Mouse (Mus musculus): Measurements from ENCODE around the gene Glrx5.

Glrx5 gene

DNA sequence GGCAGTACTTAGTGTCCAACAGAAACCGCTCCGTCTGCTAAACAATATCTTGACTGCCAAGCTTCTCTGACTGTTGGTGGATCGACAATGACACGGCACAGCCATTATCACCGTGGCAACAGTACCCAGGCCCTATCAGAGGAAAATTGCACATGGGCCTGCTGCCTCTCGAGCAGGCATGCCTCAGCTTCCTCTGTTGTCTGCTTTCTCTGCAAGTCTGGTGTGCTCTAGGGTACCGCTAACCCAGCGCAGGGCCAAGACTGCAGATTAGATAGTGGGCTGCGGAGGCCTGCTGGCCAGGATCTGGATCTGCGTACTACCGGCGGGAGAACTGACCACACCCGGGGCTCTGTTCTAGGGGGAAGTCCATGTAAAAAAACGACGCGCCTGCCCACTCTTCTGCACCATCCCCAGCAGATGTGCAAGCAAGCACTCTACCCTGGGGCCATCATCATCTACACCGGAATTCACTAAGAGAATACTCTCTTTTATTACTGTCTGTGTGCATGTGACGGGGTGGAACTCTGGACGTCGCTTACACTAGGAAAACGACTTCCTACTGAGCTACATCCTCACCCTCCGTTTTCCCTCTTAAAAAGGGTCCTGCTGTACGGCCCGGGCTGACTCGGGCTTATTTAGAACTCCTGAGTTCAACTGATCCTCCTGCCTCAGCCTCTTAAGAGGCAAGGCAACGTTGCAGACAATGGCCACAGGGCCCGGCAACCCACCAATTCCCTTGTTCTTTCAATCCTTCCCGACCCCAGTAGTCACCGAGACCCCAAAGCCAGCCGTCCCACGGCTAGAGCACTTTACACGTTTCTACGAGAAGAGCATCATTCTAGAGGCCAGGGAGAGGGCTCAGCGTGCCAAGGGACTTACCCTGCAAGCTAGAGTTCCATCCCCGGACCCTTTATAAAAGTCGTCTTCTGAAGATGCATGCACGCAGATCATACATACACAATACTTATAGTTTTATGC is 1.1 kb upstream of the Glrx5 start:
- DNase-seq = peak; percentile 11

DNA sequence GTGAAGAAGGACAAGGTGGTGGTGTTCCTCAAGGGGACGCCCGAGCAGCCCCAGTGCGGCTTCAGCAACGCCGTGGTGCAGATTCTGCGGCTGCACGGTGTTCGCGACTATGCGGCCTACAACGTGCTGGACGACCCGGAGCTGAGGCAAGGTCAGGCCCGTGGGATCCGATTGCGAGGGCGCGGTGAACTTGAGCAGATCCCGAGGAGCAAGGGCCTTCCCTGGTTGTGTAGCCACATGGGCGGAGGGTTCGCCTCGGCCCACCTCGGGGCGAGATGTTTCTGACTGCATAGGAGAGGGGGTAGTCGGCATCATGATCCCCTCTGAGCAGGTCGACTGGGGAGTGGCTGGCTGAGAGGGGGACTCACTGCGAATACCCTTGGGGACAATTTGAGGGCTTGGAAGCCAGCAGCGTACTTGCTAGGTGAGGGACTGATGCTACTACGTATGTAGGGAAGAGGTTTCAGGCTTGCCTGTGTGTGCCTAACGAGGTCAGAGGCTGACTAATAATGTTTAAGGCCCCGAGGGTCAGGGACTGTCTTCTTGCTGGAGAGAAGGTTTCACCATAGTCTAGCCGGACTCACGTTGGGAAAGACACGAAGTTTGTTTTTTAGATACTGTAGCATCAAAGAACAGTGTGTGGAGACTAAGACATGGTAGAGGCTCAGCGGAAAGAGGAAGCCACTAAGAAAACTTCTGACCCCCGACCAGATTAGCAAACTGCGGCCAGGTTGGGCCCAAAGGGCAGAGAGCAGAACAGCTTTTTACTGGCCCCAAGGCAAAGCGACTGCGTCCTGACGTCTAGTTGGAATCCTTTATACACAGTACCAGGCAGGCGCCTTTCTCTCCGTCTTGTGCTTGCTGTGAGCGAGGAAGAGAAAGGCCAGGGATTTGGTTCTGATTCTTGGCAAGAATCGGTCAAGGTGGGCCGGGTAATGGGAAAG is 616 bp downstream of the Glrx5 start:
- no peak for DNase-seq

DNA sequence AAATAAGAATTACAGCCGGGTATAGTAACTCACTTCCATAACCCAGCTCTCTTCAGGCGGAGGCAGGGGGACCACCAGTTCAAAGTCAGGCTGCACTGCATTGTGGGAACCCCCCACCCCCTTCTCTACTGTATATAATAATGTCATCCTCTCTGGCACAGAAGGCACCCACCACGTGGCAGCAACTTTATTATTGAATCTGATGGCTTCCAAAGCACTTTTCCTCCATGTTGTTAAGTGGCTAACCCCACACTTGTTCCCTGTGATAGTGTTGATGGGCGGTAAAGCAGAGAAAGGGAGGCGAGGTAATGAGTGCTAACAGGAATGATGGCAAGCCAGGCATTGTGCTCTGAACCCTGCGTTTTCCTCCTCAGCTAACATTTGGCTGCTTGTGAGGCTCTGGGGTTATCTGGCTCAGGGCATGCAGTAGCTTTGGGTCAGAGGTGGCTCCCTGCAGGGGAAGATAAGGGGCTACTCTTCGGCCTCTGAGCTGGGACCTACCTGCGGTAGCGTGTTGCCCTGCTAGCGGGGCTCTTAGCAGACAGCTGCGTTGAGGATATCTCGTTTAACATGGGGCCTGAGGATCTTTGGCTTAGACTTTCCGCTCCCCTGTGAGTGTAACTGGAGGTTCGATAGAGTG is 1.8 kb downstream of the Glrx5 start:
- no peak for DNase-seq

DNA sequence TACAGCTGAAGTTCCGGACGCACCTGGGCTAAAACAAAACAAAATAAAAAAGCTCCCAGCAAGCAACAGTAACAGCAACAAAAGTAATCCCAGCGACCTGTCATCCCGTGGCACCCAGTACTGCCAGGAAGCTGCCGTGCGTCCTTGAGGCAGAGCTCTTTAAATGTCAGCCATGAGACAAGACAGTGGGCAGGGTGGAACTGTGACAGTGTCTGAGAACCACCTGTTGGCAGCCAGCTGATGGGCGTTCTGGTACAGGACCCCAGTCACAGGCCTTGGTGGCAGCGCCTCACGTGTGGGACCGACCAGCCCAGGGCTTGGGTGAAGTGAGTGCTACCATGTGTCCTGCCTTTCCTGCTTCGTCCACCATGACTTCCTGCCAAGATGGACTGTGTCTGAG is 5.7 kb downstream of the Glrx5 start:
- DNase-seq = no peak

DNA sequence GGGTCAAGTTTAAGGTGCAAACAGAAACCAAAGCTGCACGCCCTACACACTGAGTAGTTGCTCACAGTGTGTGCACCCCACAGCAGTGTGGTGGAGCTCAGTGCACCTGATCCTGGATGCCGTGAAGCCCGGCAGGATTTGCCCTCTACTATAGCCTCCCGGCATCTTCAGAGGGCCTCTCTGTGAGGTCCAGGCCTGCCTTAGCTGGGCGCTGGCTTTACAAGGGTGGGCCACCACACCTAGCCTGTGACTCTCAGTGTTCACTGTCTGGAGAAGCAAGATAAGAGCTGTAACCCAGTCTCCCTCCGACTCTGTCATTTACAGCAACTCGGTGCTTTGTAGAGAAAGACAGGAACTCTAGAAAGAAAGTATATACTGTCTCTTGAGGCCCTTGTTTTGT is 6.4 kb downstream of the Glrx5 start:
- DNase-seq = no peak

DNA sequence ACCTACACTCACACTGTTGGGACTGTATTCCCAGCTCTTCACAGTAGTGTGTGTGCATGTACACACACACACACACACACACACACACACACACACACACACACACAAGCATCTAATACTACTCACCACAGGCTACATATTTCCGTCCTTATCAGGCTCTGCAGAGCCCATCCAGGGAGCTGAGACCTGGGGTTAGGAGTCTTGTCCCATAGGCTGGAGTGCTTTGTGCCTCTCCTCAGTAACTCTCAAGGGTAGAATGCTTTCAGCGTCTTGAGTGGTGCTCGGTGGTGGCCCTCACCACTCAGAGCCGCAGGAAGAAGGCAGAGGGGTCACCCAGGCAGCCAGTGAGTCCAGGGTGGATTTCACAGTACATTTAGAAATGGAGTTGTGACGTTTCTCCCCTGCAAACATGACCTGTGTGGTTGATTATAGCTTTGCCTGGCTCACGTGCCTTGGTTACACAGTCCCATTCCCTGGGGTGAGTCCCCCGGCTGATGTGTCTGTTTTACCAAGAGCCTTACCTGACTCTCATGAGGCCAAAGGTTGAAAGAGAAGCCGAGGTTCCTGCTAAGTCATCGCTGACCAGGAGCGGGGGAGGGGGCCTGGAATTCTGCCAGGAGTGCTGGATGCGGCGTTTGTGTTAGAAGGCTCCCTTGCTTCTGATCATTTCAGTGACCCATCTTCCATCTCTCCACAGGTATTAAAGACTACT is 7.2 kb downstream of the Glrx5 start:
- DNase-seq = no peak

DNA sequence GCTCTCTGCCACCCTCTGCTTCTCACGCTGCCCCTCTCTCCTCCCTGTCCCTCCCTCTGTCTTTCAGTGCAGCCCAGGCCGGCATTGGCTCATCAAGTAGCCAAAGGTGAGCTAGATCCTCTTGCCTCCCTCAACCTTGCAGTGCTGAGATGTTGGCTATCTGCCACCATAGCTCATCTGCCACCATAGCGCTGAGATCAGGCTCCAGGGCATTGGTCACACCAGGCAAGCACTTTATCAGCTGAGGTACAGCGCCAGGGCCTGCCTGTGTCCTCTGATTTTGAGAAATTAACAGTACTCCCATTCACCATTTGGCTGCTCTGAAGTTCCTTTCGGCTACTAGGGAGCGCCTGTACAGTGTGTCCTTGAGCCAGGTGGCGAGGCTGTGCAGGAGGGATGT is 8.5 kb downstream of the Glrx5 start:
- DNase-seq = no peak

DNA sequence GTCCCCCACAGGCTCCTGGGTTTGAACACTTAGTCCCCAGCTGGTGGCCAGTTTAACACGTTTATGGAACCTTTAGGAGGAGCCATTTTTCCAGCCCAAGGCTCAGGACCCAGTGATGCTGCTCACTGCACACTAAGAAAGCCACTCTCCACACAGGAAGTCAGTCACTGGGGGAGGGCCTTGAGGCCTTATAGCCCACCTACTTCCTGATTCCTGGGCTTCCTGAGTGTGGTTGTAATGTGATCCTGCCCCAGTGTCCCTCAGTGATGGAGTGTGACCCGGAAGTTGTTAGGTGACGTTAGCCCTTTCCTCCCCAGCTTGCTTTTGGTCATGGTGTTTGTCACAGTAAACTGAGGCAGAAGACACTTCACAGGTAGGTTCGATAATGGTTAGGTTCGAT is 10.6 kb downstream of the Glrx5 start:
- DNase-seq = no peak

DNA sequence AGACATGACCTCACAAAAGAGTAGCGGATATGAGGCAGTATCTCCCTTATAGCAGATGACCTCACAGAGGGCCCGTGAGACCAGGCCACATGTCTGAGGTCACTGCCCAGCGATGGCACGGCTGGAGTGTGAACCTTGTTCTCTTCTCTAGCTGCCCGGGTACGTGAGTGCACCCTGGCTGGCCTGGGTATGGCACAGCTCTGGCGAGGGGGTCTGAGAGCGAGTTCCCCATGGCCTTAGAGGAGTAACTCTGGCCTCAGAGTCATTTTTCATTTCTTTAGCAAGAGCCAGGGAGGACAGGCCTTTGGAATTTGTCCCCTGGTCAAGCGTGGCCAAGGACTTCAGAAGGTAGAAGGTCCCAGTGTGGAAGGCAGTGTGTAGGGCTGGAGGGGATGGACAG is 12.3 kb downstream of the Glrx5 start:
- no peak for DNase-seq

DNA sequence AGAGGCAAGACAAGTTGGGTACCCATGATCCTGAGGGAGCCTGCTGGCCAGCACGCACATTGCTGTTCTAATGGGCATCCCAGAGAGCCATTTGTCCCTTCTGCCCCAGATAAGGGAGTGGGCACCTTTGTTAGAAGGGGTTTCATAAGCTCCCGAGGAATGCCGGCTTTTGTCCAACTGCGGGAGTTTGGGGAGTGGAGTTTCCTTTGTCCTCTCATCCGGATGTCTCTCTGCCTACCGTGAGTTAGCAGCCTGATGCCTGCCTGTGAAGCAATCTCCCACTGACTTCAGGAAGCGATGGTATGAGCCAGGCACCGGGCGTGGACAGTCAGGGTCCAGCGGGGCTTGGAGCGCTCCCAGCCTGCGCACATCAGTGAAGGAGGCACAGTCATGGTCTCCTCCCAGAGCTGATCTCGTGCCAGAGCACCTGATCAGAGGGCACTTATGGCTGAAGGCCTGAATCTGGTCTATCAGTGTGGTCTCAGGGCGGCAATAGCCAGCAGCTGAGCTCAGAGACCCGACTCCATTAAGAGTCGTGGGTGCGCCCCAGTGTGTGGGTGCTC is 15.9 kb downstream of the Glrx5 start:
- no peak for DNase-seq

DNA sequence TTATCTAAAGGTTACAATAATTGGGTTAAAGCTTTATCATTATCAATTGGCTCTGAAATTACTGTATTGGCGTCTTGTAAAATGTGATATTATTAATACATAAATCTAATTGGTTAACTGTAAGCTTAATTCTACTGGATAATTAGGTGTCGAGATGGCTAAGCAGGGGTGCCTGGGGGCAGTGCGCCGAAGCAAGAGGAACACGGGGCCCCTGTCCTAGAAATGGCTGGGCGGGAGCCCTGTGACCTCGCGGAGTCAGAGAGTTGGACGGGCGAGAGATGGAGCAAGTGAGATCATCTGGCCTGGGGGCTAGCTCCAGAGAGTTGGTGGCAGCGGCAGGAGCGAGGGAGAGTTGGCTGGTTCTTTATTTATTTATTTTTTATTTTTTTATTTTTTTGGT is 17.3 kb downstream of the Glrx5 start:
- DNase-seq = no peak

DNA sequence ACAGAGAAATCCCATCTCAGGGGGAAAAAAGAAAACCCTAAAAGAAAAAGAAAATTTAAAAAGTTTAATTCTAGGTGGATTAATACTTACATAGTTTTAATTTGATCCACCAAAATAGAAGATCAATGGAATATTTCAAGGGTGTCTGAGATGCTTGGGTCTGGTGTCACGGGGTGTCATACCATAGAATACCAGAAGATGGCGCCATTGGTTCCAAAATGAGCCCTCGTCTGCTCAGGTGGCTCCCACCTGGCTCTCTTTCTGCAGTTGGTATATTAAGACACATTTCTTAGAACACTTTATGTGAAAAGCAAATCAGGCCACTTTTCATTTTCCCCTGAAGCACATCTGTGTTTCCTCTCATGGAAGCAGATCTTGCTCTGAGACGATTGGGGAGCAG is 18.4 kb downstream of the Glrx5 start:
- peak; percentile 57 for DNase-seq

DNA sequence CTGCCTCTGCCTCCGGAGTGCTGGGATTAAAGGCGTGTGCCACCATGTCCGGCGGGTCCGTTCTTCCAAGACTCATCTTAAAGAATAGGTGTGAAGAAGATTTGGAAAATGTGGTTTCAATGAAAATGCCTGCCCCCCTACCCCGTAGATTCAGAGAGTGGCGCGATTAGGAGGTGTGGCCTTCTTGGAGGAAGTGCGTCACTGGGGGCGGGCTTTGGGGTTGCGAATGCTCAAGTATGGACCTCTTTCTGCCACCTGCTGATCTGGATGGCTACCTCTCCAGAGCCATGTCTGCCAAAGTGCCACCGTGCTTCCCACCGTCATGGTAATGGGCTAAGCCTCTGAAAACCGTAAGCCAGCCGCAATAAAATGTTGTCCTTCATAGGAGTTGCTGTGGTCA is 21.6 kb downstream of the Glrx5 start:
- DNase-seq = no peak

DNA sequence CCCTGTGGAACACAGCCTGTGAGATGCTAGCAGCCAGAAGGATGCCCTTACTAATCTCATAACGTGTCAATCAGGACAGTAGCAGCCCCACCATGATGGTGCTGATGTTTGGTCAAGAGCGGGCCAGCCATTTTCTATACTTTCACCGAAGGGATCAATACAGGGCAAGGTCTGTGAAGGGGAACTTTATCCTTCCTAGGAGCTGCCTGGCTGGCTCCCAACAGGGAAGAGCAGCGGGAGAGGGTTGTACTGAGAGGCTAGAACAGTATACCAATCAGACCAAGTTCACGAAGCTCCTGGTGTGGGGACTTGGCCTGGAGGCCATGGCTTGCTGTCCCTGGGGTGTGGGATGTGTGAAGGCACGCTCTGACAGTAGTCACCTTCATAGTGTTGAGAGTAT is 22.8 kb downstream of the Glrx5 start:
- DNase-seq = no peak

DNA sequence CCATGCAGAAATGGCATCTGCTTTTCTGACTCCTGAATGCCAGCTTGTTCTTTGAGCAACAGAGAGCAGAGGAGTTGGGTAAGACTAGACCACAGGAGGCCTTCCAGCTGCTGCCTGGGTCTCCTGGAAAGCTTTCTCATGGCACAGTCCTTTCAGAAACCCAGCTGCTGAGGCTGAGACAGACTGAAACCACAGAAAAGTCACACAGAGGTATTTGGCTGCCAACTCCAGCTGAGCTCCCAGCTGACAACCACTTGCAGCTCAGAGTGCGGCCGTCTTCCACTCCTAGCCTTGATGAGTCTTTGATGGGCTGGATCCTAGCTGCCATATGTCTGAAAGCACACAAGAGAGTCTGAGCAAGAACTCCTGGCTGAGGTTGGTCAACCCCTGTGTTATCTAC is 27.5 kb downstream of the Glrx5 start:
- no peak for DNase-seq

DNA sequence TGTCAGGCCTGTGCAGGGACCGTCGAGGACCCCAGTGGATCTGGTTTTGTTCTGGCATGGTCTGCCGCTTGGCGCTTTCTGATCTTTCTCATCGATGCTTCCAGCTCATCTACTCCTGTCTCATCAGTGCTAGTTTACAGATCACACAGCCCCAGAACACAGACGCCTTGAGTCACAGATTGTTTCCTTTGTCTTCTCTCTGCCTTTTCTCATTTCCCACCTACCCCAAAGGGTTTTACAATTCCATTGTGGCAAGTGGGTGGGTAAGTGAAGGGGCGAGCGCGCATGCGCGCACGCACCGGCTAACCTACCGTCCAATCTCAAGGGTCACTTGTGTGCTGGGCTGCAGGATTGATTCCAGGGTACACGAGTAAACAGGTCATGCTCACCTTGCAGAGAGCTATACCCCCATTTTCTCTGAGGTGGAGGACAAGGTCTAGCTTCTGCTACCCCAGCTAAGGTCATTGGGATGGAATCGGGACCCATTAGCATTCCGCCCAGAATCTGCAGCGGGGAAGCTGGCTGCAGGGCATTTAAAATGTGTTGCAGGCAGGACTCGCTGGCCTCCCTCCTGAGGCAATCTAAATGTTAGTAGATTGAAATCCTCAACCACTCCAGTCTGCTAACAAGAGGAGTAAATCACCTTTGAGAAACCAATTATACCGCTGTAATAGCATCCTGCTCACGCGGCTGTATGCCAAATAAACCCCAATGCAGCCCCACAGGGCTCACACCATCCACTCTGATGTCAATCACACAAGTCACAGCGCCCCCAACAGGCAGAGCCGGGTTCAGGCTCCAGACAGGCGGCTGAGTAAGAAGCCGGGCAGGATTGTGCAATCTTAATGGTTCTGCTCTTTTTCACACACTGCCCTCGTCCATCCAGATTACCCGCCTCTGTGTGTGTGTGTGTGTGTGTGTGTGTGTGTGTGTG is 31.0 kb downstream of the Glrx5 start:
- DNase-seq = no peak

DNA sequence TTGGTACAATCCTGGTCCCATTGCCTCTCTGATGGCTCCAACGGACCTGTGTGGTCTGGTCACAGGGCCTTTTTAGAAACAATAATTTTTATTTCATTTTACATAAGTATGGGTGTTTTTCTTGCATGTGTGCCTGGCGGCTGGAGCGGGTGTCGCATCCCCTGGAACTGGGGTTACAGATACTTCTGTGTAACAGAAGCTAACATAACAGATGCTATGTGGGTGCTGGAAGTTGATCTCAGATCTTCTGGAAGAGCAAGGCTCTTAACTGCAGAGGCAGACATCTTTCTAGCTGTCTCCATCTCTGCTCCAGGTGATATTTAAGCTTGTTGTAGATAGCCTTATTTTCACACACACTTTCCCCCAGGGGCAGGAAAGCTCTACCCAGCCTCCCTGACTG is 31.7 kb downstream of the Glrx5 start:
- no peak for DNase-seq

DNA sequence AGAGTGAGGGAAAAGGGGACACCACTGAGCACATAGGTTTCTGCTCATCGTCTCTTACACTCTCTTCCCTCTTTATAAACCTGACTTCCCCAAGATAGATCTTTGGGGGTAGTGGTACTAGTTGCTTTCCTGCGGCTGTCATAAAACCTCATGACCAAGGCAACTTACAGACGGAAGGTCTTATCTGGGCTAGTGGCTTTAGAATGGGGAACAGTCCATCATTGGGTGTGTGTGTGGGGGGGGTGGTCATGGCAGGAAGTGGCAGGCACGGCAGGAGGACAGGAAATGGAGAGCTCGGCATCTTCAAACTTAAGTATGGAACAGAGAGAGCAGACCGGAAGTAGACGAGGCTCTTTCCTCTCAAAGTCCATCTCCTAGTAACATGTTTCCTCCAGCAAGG is 32.6 kb downstream of the Glrx5 start:
- DNase-seq = no peak

DNA sequence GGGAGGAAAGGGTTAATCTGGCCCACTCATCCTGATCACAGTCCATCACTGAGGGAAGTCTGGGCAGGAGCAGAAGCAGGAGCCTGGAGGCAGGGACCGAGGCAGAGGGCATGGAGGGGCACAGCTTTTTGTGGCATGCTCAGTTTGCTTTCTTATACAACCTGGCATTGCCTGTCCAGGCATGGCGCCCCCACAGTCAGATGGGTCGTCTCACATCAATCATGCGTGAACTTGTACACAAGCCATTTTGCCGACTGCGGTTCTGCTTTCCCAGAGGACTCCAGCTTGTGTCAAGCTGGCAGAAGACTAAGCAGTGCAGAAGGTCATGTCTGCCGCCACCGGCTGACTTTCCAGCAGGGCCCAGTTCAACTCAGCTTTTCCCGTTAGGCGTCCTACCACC is 34.0 kb downstream of the Glrx5 start:
- DNase-seq = no peak

DNA sequence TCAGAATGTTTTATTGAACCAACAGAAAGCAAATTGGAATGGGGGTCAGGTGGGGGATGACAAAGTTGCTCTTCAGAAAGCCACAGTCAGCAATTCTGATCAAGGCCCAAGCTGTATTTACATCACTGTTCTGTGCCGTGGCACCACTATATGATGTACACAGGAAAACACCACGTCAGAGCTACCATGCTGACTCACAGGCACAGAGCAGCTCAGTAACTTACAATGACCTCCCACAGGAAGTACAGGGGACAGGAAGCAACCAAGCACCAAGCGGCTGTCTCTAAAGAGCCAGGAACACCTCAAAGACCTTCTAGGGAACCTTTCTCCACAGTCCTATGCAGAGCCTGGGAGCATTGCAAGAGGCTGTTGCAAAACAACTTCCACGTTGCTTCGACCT is 36.4 kb downstream of the Glrx5 start:
- no peak for DNase-seq

DNA sequence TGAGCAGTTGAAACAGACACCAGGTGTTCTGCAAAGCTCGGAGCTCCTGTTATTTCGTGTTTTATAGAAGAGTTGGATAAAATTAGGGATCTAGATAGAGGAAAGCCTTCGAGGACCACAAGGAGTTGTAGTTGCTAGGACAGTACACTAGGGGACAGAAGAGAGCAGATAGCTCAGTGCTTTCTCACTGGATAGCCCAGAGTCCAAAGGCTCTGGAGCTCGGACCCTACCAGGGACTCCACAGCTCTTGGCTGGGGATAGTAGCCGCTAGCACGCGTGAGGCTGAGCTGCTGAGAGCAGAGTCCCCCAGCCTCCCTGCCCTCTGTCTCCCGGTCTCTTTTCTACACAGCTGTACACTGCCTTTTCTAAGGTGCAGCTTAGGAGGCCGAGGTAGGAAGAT is 41.2 kb downstream of the Glrx5 start:
- peak; percentile 28 for DNase-seq
